Mouse (Mus musculus): ENCODE results near the gene Trnp1.

The Trnp1 gene

DNA sequence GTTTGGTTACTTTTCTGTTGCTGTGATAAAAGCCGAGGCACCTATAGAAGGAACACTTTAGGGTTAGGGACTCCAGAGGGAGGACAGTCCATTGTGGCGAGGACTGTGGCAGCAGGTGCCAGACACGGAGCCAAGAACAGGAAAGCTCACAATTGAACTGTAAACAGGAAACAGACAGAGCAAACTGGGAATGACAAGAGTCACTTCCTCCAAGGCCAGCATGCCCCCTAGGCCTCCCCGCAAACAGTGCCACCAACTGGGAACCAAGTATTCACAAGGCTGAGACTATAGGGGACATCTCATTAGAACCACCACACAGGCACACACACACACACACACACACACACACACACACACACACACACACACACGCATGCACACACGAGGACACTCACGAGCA is 45.9 kb downstream of the Trnp1 start:
- DNase-seq, result no peak

DNA sequence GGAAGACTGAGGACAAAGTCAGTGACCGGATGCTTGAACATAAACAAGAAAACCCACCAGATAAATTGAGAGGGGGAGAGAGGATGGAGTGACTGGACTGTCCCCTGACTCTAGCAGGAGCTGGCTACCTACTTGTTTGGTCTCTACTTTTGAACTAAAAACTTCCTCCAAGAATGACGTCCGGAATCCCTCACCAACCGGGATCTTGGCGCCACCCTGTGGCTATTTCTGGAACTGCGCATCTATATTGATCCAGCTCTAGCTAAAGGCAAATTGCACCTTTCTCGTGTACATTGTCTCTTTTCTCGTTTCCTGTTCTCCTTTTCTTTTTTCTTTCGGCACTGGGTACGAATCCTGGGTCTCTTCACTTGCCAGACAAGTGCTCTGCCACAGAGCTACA is 46.8 kb downstream of the Trnp1 start:
- DNase-seq, result peak; percentile 78

DNA sequence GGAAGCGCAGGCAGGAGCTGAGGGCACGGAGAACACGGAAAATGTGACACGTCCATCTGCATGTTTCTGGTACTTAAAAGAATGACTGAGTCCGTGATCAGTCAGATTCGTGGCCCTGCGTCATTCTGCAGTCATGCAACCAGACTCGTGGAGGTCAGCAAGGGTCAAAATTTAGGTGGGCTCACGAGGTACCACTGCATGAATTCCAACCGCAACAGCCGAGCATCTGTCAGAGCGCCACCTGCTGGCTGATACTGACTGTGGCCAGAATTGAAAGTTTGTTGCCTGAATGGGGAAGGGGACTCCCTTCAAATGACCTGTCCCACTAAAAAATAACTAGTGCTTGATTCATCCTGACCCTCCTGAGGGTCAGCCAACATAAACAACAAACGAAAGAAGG is 48.6 kb downstream of the Trnp1 start:
- peak; percentile 50 for DNase-seq

DNA sequence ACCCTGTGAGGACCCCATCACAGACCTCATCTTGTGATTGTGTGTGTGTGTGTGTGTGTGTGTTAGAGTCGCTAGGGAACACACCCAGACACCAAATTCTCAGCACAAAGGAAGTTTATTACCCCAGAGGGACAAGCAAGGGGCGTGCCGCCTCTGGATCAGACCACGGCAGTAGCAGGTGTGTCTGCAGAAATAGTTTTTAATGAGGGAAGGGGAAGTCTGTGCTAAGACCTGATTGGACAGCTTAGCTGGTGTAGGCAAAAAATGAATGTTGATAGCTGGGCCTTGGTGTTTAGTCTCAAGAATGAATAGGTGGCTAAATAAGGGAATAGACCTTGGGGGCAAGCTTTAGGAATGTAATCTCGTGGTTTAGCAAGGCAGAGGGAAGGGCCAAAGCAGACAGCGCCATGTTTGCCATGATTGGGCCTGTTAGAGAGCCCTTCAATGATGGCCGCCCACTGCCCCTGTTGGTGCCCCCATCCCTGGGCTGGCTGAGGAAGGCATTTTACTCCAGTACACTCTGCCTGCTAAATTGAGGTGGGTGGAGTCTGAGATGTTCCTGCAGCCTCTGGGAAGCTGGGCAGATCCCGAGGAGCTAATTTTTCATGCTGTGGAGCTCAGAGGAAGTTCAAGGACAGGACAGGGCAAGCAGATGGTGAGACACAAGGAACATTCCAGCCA is 49.5 kb downstream of the Trnp1 start:
- no peak for DNase-seq

DNA sequence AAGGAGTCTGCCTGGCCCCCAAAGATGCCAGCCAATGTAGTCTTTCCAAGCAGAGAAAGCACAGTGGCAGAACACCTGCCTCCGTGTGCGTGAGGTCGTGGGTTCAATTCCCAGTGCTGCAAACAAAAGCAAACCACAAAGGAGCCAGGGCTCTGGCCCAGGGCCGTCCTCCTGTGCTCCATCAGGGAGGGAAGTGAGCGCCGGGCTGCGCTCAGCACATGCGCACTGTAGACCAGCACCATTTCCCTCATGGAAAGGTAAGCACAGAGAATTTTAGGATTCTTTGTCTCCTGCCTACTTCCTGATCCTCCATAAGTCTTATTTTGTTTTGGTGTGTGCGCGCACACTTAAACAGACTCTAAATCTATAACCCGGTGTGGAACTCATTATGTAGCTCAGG is 50.4 kb downstream of the Trnp1 start:
- DNase-seq, result no peak

DNA sequence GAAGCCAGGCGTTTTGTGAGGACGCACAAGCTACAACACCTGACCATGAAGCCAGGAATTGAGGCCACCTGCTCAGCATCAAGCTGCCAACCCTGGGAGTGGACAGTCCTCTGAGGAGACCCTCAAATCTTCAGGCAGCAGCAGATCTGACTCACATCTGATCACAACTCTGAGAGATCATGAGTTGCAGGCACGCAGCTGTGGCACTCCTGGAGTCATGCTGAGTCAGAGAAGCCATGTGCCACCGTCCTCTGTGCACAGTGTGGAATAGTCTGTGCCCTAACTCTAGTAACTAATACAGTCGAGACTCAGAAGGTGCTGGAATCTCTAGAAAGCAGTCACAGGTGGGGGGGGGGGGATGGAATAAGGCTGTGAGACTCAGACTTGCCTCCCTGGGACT is 51.0 kb downstream of the Trnp1 start:
- DNase-seq, result no peak

GRCm38 (mm10) chr4:133445727-133446126 is 52.6 kb downstream of the Trnp1 start:
- no peak for DNase-seq

DNA sequence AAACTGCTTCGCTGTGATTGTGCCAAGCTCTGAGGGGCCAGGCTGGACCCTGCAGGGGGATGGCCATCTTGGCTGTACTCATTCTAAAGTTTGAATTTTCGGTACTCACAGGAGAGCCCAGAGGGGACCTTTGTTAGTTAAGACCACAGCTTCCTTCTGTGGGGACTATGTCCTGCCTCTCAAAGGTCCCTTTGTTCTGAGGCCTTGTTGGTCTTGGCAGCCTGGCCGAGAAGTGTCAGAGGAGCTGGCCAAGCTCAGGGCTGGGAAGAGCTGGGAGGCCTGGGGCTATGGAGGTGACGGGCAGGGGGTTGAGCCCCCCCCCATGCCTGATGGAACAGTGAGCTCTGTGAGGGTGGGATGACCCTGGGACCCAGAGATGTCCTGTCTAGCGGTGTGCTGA is 55.3 kb downstream of the Trnp1 start:
- DNase-seq, result no peak

- DNase-seq, result no peak
Measured at GRCm38 (mm10) chr4:133442194-133442593, 56.2 kb downstream of the Trnp1 start.

Measured in cerebellum, adult 8-10 months (tissue).